Mouse (Mus musculus) kidney, adult 8-10 months (tissue): Measurements from ENCODE around the gene Atp5l.

ENCODE experiments used
- DNase-seq, 2 experiments: peaks; one replicate each; pipeline ENCODE4 v3.0.0; 2022

The Atp5l gene

DNA sequence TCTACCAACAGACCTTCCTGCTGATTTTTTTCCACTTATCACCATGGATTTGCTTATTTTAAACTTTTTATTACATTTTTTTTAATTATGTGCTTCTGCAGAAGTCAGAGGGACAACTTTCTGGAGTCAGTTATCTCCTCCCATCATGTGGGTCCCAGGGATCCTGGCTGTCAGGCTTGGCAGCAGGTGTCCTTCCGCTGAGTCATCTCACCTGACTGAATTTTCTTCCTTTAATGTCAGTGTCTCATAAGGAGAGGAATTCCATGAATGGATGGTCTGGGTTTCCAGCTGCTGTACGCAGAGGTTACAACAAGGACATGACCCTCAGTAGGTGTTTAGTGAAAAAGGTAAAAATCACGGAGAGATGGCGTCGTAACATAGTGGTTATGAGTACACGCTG lies 29.3 kb downstream of the Atp5l start:
- no peak for DNase-seq

GRCm38 (mm10) chr9:44890122-44890521 lies 30.4 kb downstream of the Atp5l start:
- no peak for DNase-seq

- DNase-seq: no peak
Measured at GRCm38 (mm10) chr9:44888114-44888624, 32.4 kb downstream of the Atp5l start.

DNA sequence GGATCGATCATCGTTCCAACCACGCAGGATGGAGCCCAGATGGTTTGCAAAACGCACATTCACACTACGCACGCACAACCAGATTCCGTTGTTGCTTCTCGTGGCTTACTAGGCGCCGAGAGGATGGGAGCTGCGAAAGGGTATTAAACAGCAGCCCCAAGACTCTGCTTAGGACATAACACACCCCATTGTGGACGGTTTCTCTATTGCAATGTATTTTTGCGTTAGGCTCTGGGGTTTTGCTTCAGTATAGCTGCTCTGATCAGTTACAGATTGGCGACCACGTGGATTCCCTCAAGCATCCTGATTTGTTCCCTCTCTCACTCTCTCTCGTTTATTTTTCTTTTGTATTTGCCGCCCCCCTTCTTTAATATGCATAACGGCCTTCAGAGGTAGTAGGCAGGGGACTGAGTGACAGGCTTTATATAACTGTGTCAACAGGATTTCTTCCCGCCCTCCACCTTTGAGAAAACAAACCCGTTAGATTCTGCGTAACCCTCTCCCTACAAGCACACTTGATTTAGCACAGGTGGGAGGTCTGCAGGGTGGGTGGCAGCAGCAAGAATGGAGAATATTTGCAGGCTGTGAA lies 37.5 kb downstream of the Atp5l start:
- no peak for DNase-seq

DNA sequence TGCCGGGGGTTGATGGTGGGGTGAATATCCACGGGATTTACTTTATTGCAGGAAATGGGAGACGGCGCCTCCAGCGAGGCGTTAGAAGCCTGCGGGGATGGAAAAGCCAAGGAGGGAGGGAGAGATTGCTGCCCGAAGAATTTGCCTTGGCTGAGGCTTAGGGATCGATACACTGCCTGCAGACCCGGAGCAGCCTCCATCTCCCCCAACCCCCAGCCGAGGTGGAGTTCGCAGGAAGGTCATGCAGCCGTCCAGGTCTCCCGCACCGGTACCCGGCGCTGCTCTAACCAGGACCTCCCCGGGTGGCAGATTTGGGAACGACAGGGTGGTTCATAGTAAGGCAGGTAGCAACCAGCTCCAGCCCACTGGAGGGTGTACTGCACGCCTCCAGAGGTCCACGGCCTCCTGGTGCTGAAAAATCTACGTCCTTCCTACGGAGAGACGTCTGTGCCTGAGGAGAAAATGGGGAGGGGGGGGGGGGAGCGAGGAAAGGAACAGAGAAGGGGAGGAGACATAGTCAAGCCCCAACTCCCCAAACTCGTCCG lies 38.0 kb downstream of the Atp5l start:
- DNase-seq: peak; percentile 40 to 47

DNA sequence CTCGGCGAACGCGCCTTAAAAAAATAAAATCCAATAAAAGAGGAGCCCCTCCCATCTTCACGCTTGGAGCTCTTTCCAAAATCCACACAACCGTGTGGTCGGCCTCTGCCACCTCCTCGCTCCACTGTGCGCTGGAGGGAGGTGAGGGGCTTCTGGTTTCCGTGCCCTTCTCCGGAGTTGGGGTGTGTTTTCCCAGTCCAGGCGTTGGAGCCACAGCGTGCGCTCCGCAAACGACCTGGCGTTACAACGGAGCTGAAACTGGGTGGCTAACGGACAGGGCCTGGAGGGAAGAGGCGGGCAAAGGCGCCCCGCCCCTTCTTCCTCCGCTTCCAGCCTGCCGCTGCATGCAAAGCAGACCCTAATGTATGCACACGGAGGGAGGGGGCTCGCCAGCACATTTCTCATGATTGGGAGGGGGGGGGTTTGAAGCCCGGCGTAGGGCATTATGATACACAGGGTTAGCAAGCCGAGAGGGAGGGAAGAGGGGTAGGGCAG lies 38.6 kb downstream of the Atp5l start:
- peak; percentile 73 to 76 for DNase-seq

DNA sequence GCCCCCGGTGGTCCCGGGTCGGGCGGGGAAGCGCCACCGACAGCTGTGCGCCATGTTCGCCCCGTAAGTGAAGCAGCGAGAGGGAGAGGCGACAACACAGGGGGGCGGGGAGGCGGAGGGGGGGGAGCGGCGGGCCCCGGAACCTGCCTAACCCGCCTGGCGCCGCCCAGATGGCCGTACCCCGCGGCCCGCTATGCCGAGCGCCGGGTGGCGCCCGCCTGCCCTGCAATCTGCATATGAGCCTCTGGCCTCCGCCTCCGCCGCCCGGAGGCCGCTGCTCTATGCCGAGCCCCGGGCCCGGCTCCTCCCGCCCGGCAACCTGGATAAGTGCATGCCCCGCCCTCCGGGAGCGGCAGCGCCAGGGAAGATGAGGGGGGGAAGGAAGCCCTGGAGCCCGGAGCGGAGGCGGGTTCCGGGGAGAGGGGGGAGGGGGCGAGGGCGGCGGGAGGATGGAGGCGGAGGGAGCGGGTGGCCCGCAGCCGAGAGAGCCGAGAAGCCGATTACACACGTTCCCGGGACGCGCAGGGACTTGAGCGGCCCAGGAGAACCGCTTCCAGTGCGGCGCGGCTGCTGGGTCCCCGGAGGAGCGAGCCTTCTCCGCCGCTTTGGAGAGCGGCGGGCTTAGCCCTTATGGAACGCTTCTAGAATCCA lies 39.2 kb downstream of the Atp5l start, which contains the start of gene Kmt2a:
Kmt2a (minus strand) TSS at position 76 of the 651 bp plus-strand sequence.
- peak; percentile 96 for DNase-seq

DNA sequence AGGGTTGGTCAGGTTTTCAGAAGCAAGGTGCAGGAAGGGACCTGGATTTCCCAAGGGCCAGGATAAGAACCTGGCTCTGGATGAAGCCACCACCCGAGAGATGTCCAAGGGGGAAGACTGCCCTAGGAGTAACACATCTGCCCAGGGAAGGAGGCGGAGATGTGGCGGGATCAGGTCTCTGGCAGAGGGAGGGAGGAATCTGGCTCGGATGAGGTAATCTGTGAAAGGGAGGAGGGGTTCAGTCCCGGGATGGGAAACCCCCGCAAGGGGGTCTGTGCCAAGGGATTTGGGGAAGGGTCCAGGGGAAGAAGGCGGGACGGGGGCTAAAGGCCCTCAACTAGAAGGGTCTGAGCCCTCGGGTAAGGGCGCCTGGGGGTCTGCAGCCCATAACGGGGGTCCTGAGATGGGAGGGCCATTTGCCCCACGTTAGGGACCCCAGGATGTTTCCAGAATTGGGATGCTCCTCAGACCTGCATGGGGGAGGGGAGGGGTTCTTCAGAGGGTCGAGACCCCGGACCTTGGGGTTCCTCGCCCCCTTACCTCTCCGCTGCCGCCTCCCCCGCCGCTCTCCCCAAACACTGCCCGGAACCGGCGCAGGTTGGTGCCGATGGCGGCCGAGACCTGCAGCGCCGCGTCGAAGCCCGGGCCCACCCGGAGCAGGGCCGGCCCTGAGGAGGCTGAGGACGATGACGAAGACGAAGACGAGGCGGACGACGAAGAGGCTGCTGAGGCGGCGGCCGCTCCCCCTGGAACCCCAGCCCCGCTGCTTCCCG lies 40.0 kb downstream of the Atp5l start:
- peak; percentile 14 to 29 for DNase-seq

DNA sequence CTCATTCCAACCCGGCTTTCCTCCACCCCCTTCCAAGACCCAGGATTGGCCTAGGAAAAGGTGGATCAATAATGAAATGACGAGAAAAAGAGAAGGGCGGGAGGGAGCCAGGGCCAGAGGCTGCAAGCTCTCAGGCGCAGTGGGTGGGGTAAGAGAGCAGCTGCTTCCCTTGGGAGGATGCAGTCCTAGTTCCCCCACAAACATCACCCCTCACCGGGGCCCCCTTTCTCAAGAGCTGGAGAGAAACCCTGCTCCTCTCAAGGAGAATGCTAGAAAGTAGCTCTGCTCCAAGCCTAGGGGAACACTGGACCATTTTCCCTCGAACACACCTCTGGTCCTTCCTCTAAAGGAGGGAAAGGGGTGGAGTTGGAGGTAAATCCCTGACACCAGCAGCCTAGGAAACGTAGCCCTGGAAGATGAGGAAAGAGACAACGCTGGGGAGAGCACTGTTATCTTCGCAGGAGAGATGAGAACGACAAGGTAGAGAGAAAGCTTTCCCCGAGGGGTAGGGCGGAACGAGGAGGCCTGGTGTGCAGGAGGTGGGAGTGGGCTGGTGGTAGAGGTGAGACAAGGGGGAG lies 40.8 kb downstream of the Atp5l start:
- DNase-seq: no peak

DNA sequence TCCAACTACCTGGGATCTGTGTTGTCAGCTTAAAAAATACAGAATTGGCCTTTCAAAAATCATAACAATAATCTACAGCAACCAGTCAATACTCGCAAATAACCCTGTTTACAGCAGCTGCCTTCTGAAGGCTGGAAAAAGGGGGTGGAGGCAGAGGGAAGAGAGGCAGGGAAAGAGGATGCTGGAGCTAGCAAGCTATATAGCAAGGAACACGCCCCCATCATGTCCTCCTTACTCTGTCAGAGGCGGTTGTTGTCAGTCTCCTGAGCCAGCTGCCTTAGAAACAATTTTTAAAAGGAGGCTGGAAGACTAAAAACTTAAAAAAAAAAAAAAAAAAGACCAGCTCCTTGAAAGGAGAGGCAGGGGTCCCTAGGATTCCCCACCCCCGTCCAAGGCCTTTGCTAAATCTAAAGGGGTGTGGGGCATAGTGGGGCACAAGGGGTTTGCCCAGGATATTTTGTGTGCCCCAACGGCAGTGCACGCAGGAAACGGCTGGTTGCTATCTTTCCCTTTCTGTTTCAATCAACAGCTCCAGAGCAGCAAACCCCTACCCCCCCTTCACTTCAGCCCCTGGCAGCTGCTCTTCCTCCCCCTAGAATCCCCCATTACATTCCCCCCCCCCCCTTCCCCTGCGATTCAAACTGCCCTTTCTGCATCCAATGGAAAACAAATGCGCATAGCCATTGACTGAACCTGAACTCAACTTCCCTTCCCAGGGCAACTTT lies 41.6 kb downstream of the Atp5l start:
- no peak for DNase-seq

DNA sequence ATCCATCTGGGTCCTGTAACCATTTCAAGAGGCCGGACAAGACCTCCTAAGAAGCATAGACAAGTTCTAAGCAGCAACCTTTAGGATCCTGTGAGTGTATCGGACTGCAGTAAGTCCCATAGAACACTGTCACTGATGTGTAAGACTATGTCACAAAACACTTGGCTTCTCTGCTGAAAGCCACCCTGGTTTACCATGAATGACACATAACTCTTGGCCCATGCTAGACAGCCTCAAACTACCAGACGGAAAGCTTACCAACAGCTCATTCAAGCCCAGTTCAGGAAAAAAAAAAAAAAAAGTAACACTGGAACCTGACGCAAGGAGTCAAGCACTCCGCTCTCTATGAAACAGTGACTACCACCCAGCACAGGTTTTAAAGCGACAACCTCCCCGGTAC lies 42.9 kb downstream of the Atp5l start:
- DNase-seq: no peak

DNA sequence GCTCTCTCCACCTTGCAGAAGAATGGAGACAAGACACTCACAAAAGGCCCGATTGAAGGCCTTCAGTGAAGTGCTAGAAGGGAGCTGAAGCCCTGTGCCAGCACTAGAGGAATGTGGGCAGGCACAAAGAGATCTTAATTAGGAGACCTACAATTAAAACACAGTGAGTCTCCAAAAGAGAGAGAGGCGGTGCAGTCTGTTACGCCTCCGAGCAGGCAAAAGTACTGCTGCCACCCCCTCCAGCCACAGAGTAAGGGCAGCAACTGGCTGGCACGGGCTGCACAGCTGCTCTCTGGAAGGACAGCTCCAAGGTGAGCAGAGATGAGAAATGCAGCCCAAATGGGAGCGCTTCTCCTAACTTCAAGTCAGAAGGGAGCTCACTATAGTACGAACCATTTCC lies 45.1 kb downstream of the Atp5l start:
- peak; percentile 19 to 22 for DNase-seq

- no peak for DNase-seq
Measured at GRCm38 (mm10) chr9:44874198-44874597, 46.3 kb downstream of the Atp5l start.

DNA sequence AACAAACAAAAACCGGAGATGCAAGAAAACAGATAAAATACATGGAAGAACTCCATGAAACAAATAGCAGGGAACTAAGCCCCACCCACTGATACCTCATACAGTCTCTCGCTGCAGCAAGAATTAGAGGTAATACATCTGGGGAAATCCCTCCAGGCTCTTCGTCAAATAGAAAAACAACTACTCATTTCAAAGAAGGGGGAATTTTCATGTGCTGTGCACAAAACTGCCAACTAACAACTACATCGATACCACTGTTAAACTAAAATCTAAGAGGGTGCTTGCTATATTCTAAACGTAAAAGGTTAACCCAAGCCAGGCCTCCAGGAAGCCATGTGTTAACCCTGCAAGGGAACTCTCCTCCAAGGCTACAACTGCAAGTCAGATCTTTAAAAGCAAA lies 46.9 kb downstream of the Atp5l start:
- DNase-seq: no peak

GRCm38 (mm10) chr9:44868336-44869094 lies 52.0 kb downstream of the Atp5l start:
- DNase-seq: no peak

GRCm38 (mm10) chr9:44867664-44868063 lies 52.9 kb downstream of the Atp5l start:
- DNase-seq: no peak

- peak in 1 of 2 experiments; percentile 12 for DNase-seq
Measured at GRCm38 (mm10) chr9:44866501-44867240, 53.9 kb downstream of the Atp5l start.
